ENCODE assay signal across 8 mouse cellular contexts in genomic region chr5:139200770-139201569, GRCm38 (mm10). TPM values are rescaled to one million over a fixed set of nuclear protein-coding genes. Genes with fewer than 3 reads are reported as not detected.
DNase-seq lines count a peak whose midpoint lies in the region; ATAC-seq and TF ChIP-seq lines count a peak whose summit lies in the region.

No protein-coding gene starts in this region.

- no peak for ATAC-seq in heart, embryonic 16.5 days (replicated peaks; ENCODE audit: extremely low read depth, insufficient read depth, low FRiP score)
- peak; percentile 16 for ATAC-seq in embryonic facial prominence, embryonic 13.5 days (ENCODE audit: insufficient number of reproducible peaks, insufficient read depth, low FRiP score, low TSS enrichment, low read depth)
- no peak; the same call in 1 of the 2 replicates for ATAC-seq in limb, embryonic 11.5 days (ENCODE audit: insufficient number of reproducible peaks, low FRiP score, low TSS enrichment, low read depth)

- H3K4me1 ChIP-seq in heart, embryonic 16.5 days (ENCODE audit: control insufficient read depth, insufficient read depth, low read length): peaks cover 20% of the 10 kb centered on the region
- peaks cover 8% of the 10 kb centered on the region for H3K4me1 ChIP-seq in ES-Bruce4 (ENCODE audit: control insufficient read depth, insufficient read depth, low read length)
- H3K4me1 ChIP-seq in embryonic facial prominence, embryonic 13.5 days: peaks cover 33% of the 10 kb centered on the region
- H3K4me1 ChIP-seq in limb, embryonic 11.5 days (ENCODE audit: control insufficient read depth, insufficient read depth, low read length): peaks cover 9% of the 10 kb centered on the region
- peaks cover 15% of the 10 kb centered on the region for H3K4me1 ChIP-seq in olfactory bulb, adult 2 months (ENCODE audit: control insufficient read depth, insufficient read depth, low read length)

- H3K9me3 ChIP-seq in heart, embryonic 16.5 days (replicated peaks; ENCODE audit: control insufficient read depth, low read length): no peaks in the 10 kb centered on the region
- no peaks in the 10 kb centered on the region for H3K9me3 ChIP-seq in ES-Bruce4 (replicated peaks; ENCODE audit: control insufficient read depth, insufficient read depth, low read length, poor library complexity, severe bottlenecking)
- H3K9me3 ChIP-seq in embryonic facial prominence, embryonic 13.5 days: no peaks in the 10 kb centered on the region
- no peaks in the 10 kb centered on the region for H3K9me3 ChIP-seq in limb, embryonic 11.5 days (ENCODE audit: control insufficient read depth, low read length)

- peak overlapping the region; percentile 82 for H3K4me2 ChIP-seq in heart, embryonic 16.5 days (ENCODE audit: low read depth, low read length)
- peak overlapping the region; percentile 76 for H3K4me2 ChIP-seq in embryonic facial prominence, embryonic 13.5 days
- H3K4me2 ChIP-seq in limb, embryonic 11.5 days (ENCODE audit: low read depth, severe bottlenecking): peak overlapping the region; percentile 85

- TF ChIP-seq CTCF in ES-Bruce4 (IDR thresholded peaks at IDR 0.05; ENCODE audit: low read depth, low read length): no peak
- TF ChIP-seq CTCF in olfactory bulb, adult 2 months (IDR thresholded peaks at IDR 0.05; ENCODE audit: insufficient read depth, low read depth, low read length): no peak

- TF ChIP-seq EP300 in ES-Bruce4 (IDR thresholded peaks at IDR 0.05; ENCODE audit: insufficient read depth, low read depth, low read length): no peak

- H3K27ac ChIP-seq in heart, embryonic 16.5 days (ENCODE audit: low read length): peak overlapping the region; percentile 46; the same call in 1 of the 2 replicates
- 0 out of 2 replicates have a peak overlapping the region, but pooled peaks have one; percentile 52 for H3K27ac ChIP-seq in ES-Bruce4 (ENCODE audit: insufficient read depth, low read length)
- peak overlapping the region; percentile 88; the same call in 1 of the 2 replicates for H3K27ac ChIP-seq in embryonic facial prominence, embryonic 13.5 days
- H3K27ac ChIP-seq in limb, embryonic 11.5 days (replicated peaks; ENCODE audit: low read depth, low read length): 0 out of 2 replicates have a peak overlapping the region, but pooled peaks have one; percentile 21
- H3K27ac ChIP-seq in olfactory bulb, adult 2 months (ENCODE audit: insufficient read depth, low read depth, low read length): peak overlapping the region; percentile 68

- WGBS in heart, embryonic 16.5 days: 2% methylated on average over 57 of the region's 57 CpGs
- under 1% methylated on average over 41 of the region's 57 CpGs for WGBS in embryonic facial prominence, embryonic 13.5 days
- 1% methylated on average over 56 of the region's 57 CpGs for WGBS in limb, embryonic 11.5 days
- under 1% methylated on average over 57 of the region's 57 CpGs for whole genome bisulfite sequencing in olfactory bulb, adult 2 months

- no peak for TF ChIP-seq POLR2A in ES-Bruce4 (IDR thresholded peaks at IDR 0.05; ENCODE audit: insufficient read depth, low read length)
- no peak for TF ChIP-seq POLR2A in olfactory bulb, adult 2 months (IDR thresholded peaks at IDR 0.05; ENCODE audit: insufficient read depth, low read depth, low read length)

- H3K4me3 ChIP-seq in heart, embryonic 16.5 days (ENCODE audit: low read length): peak overlapping the region; percentile 81
- H3K4me3 ChIP-seq in ES-Bruce4 (ENCODE audit: low read depth, low read length): peak overlapping the region; percentile 77
- peak overlapping the region; percentile 98 for H3K4me3 ChIP-seq in embryonic facial prominence, embryonic 13.5 days
- H3K4me3 ChIP-seq in limb, embryonic 11.5 days (ENCODE audit: low read depth, low read length): peak overlapping the region; percentile 97
- peak overlapping the region; percentile 91 for H3K4me3 ChIP-seq in olfactory bulb, adult 2 months (ENCODE audit: insufficient read depth, low read depth, low read length)

- no peaks in the 10 kb centered on the region for H3K27me3 ChIP-seq in heart, embryonic 16.5 days (ENCODE audit: control insufficient read depth, insufficient read depth, low read length)
- no peaks in the 10 kb centered on the region for H3K27me3 ChIP-seq in ES-Bruce4 (ENCODE audit: control insufficient read depth, insufficient read depth, low read length, poor library complexity, severe bottlenecking)
- H3K27me3 ChIP-seq in embryonic facial prominence, embryonic 13.5 days: no peaks in the 10 kb centered on the region
- H3K27me3 ChIP-seq in limb, embryonic 11.5 days (ENCODE audit: control insufficient read depth, insufficient read depth, low read length): no peaks in the 10 kb centered on the region

- no peak for DNase-seq in heart, adult 11 months
- peak; percentile 50 for DNase-seq in limb, embryonic 11.5 days (ENCODE audit: low spot score)
- DNase-seq in spleen, postnatal 36 days (ENCODE audit: low spot score in 2 of 2): no peak
- DNase-seq in testis, postnatal 14 days (ENCODE audit: low spot score): no peak

- no peaks in the 10 kb centered on the region for H3K36me3 ChIP-seq in heart, embryonic 16.5 days (ENCODE audit: control insufficient read depth, insufficient read depth)
- no peaks in the 10 kb centered on the region for H3K36me3 ChIP-seq in ES-Bruce4 (ENCODE audit: control insufficient read depth, insufficient read depth, low read length, poor library complexity, severe bottlenecking)
- H3K36me3 ChIP-seq in embryonic facial prominence, embryonic 13.5 days: no peaks in the 10 kb centered on the region; the same call in 1 of the 2 replicates
- no peaks in the 10 kb centered on the region for H3K36me3 ChIP-seq in limb, embryonic 11.5 days (ENCODE audit: control insufficient read depth, insufficient read depth, low read length)

- H3K9ac ChIP-seq in heart, embryonic 16.5 days (ENCODE audit: low read length): peak overlapping the region; percentile 86
- H3K9ac ChIP-seq in ES-Bruce4 (ENCODE audit: low read depth, poor library complexity, severe bottlenecking): peak overlapping the region; percentile 84
- H3K9ac ChIP-seq in embryonic facial prominence, embryonic 13.5 days: peak overlapping the region; percentile 92
- H3K9ac ChIP-seq in limb, embryonic 11.5 days (ENCODE audit: low read length): peak overlapping the region; percentile 86

RNA-seq across cellular contexts. Expression of gene Sun1, which starts 0.5 kb away (rescaled TPM):
- polyA plus RNA-seq in heart, embryonic 16.5 days (2015; fragmentation: Nextera tagmentation; extraction: Ambion mirVana): 35.7 and 41.5 TPM in 2 replicates
- polyA plus RNA-seq in ES-Bruce4 (2011; ENCODE audit: insufficient read depth, insufficient read length, low read depth, missing spikeins): 74.1 and 84.2 TPM in 2 replicates
- 51.5 and 53.0 TPM in 2 replicates for polyA plus RNA-seq in embryonic facial prominence, embryonic 13.5 days (2015; fragmentation: Nextera tagmentation; extraction: Ambion mirVana)
- 46.2 and 49.4 TPM in 2 replicates for polyA plus RNA-seq in limb, embryonic 11.5 days (2014; fragmentation: Nextera tagmentation; extraction: Ambion mirVana)
- polyA plus RNA-seq in olfactory bulb, adult 2 months (2012; ENCODE audit: insufficient read depth, insufficient read length, low replicate concordance, missing spikeins): not detected in 2 replicates

RNA-seq across cellular contexts. Expression of gene Dnaaf5, which starts 50.9 kb away (rescaled TPM):
- polyA plus RNA-seq in heart, embryonic 16.5 days (2015; fragmentation: Nextera tagmentation; extraction: Ambion mirVana): 4.9 and 6.6 TPM in 2 replicates
- polyA plus RNA-seq in ES-Bruce4 (2011; ENCODE audit: insufficient read depth, insufficient read length, low read depth, missing spikeins): 21.6 and 22.6 TPM in 2 replicates
- polyA plus RNA-seq in embryonic facial prominence, embryonic 13.5 days (2015; fragmentation: Nextera tagmentation; extraction: Ambion mirVana): 4.4 and 4.6 TPM in 2 replicates
- polyA plus RNA-seq in limb, embryonic 11.5 days (2014; fragmentation: Nextera tagmentation; extraction: Ambion mirVana): 11.0 and 12.0 TPM in 2 replicates
- polyA plus RNA-seq in olfactory bulb, adult 2 months (2012; ENCODE audit: insufficient read depth, insufficient read length, low replicate concordance, missing spikeins): not detected in 2 replicates

RNA-seq across cellular contexts. Expression of gene Get4, which starts 51.2 kb away (rescaled TPM):
- 141 and 145 TPM in 2 replicates for polyA plus RNA-seq in heart, embryonic 16.5 days (2015; fragmentation: Nextera tagmentation; extraction: Ambion mirVana)
- 55.9 and 67.7 TPM in 2 replicates for polyA plus RNA-seq in ES-Bruce4 (2011; ENCODE audit: insufficient read depth, insufficient read length, low read depth, missing spikeins)
- polyA plus RNA-seq in embryonic facial prominence, embryonic 13.5 days (2015; fragmentation: Nextera tagmentation; extraction: Ambion mirVana): 137 and 160 TPM in 2 replicates
- 148 and 159 TPM in 2 replicates for polyA plus RNA-seq in limb, embryonic 11.5 days (2014; fragmentation: Nextera tagmentation; extraction: Ambion mirVana)
- not detected in 2 replicates for polyA plus RNA-seq in olfactory bulb, adult 2 months (2012; ENCODE audit: insufficient read depth, insufficient read length, low replicate concordance, missing spikeins)

RNA-seq across cellular contexts. Expression of gene Prkar1b, which starts 51.2 kb away (rescaled TPM):
- 8.4 and 9.5 TPM in 2 replicates for polyA plus RNA-seq in heart, embryonic 16.5 days (2015; fragmentation: Nextera tagmentation; extraction: Ambion mirVana)
- 8.2 and 9.4 TPM in 2 replicates for polyA plus RNA-seq in ES-Bruce4 (2011; ENCODE audit: insufficient read depth, insufficient read length, low read depth, missing spikeins)
- 27.7 and 31.1 TPM in 2 replicates for polyA plus RNA-seq in embryonic facial prominence, embryonic 13.5 days (2015; fragmentation: Nextera tagmentation; extraction: Ambion mirVana)
- 3.4 and 4.8 TPM in 2 replicates for polyA plus RNA-seq in limb, embryonic 11.5 days (2014; fragmentation: Nextera tagmentation; extraction: Ambion mirVana)
- polyA plus RNA-seq in olfactory bulb, adult 2 months (2012; ENCODE audit: insufficient read depth, insufficient read length, low replicate concordance, missing spikeins): not detected in 2 replicates

Comparison
In these comparisons a context has a peak if more than half of its experiments do, and no peak if none do; other contexts are left out.
1. H3K27ac ChIP-seq: peak in every context shown above with its lines; median percentile 88 in embryonic facial prominence, embryonic 13.5 days; 68 in olfactory bulb, adult 2 months; 52 in ES-Bruce4; 46 in heart, embryonic 16.5 days; 21 in limb, embryonic 11.5 days.
2. RNA of gene Get4, which starts 51.2 kb away (polyA plus RNA-seq): 137 to 160 TPM in embryonic facial prominence, embryonic 13.5 days, 148 to 159 TPM in limb, embryonic 11.5 days, 141 to 145 TPM in heart, embryonic 16.5 days and 55.9 to 67.7 TPM in ES-Bruce4; not detected in olfactory bulb, adult 2 months; every median in the first group is over 10 times any median in the second.
3. Peak in every context shown above with its lines, with median percentiles within 50 percentile points of each other: H3K4me2 ChIP-seq, H3K4me3 ChIP-seq and H3K9ac ChIP-seq.